26 mouse cellular contexts compared by ENCODE assay signal in genomic region chr9:71340116-71340515, GRCm38 (mm10).
"Had no signal": no experiment of that assay in that cellular context is flagged by ENCODE, and none has a peak within 500 bp of the region (broad histone marks: within the 10 kb centered on the region; RNA-seq: fewer than 3 reads in every experiment).

No protein-coding gene starts in this region.

- H3K4me2 ChIP-seq: embryonic facial prominence, embryonic 12.5 days; embryonic facial prominence, embryonic 13.5 days; embryonic facial prominence, embryonic 15.5 days; forebrain, embryonic 12.5 days; forebrain, embryonic 13.5 days; forebrain, embryonic 15.5 days had no signal

- H3K9me3 ChIP-seq: embryonic facial prominence, embryonic 10.5 days; embryonic facial prominence, embryonic 12.5 days; embryonic facial prominence, embryonic 13.5 days; embryonic facial prominence, embryonic 15.5 days; forebrain, embryonic 12.5 days; forebrain, embryonic 13.5 days; forebrain, embryonic 15.5 days had no signal

- H3K4me3 ChIP-seq: embryonic facial prominence, embryonic 10.5 days; embryonic facial prominence, embryonic 12.5 days; embryonic facial prominence, embryonic 13.5 days; embryonic facial prominence, embryonic 15.5 days; erythroblast, embryonic 14.5 days; forebrain, embryonic 12.5 days; forebrain, embryonic 13.5 days; forebrain, embryonic 15.5 days; gastrocnemius, adult 2 months; heart, adult 2 months had no signal

- H3K4me1 ChIP-seq: embryonic facial prominence, embryonic 12.5 days; embryonic facial prominence, embryonic 13.5 days; embryonic facial prominence, embryonic 15.5 days; forebrain, embryonic 12.5 days; forebrain, embryonic 13.5 days; forebrain, embryonic 15.5 days had no signal

- ATAC-seq: forebrain, embryonic 13.5 days; forebrain, embryonic 14.5 days; forebrain, embryonic 15.5 days; forebrain, embryonic 16.5 days; forebrain, postnatal 0 days had no signal

- H3K27ac ChIP-seq: embryonic facial prominence, embryonic 10.5 days; embryonic facial prominence, embryonic 12.5 days; embryonic facial prominence, embryonic 13.5 days; embryonic facial prominence, embryonic 15.5 days; forebrain, embryonic 12.5 days; forebrain, embryonic 13.5 days; forebrain, embryonic 15.5 days; gastrocnemius, adult 2 months; heart, adult 2 months had no signal

- H3K36me3 ChIP-seq: embryonic facial prominence, embryonic 10.5 days; embryonic facial prominence, embryonic 12.5 days; embryonic facial prominence, embryonic 13.5 days; embryonic facial prominence, embryonic 15.5 days; forebrain, embryonic 12.5 days; forebrain, embryonic 15.5 days had no signal

- H3K9ac ChIP-seq: embryonic facial prominence, embryonic 12.5 days; embryonic facial prominence, embryonic 13.5 days; embryonic facial prominence, embryonic 15.5 days; forebrain, embryonic 12.5 days; forebrain, embryonic 13.5 days; forebrain, embryonic 15.5 days; forebrain, postnatal 0 days had no signal

- DNase-seq: cerebellum, adult 8-10 months; cerebellum, adult 9-10 months; cerebellum, adult 9-11 months; cerebellum, postnatal 10 days; cerebellum, postnatal 14 days; cerebellum, postnatal 25 days; cerebellum, postnatal 36 days; embryo, embryonic 11 days; forebrain, postnatal 0 days; gastrocnemius, adult 2 months; gastrocnemius, postnatal 10 days; gastrocnemius, postnatal 14 days; gastrocnemius, postnatal 25 days; gastrocnemius, postnatal 36 days; heart, adult 18-20 months; heart, adult 2 months had no signal

- H3K27me3 ChIP-seq: embryonic facial prominence, embryonic 12.5 days; embryonic facial prominence, embryonic 13.5 days; embryonic facial prominence, embryonic 15.5 days; forebrain, embryonic 12.5 days; forebrain, embryonic 13.5 days; forebrain, embryonic 15.5 days had no signal
